Mouse (Mus musculus) kidney, adult 2 months (tissue): ENCODE results near the gene Thsd7a.

ENCODE experiments used
- CTCF ChIP-seq: fragments of 200-500 bp; conservative IDR thresholded peaks from 2 replicates; pipeline ENCODE4 v1.5.1; 2011; ENCODE audit warnings: low read depth, mild to moderate bottlenecking, control low read depth, low read length, moderate library complexity, mixed read lengths; ENCODE audit not compliant: insufficient read depth, insufficient read length
- POLR2A ChIP-seq: fragments of 200-500 bp; IDR thresholded peaks from one replicate; pipeline ENCODE4 v1.6.1; 2011; ENCODE audit warnings: low read depth, low read length, control low read depth

GRCm38 (mm10) chr6:12262641-12263400 is 486.4 kb downstream of the Thsd7a start:
- TF ChIP-seq CTCF (no peak), POLR2A (no peak)
